Mouse (Mus musculus) cerebellum, adult 2 months (tissue): Measurements from ENCODE around the gene Aspscr1. TPM values are rescaled to one million over a fixed set of nuclear protein-coding genes. Genes with fewer than 3 reads are reported as not detected.

ENCODE experiments used
- DNase-seq, 2 experiments: peaks; one replicate each; pipeline ENCODE4 v3.0.0; 2021
- H3K27ac ChIP-seq: fragments of 200-500 bp; 2 replicates; pipeline ENCODE4 v1.5.1; 2012; ENCODE audit warnings: low read length, control low read depth, inconsistent platforms; ENCODE audit not compliant: insufficient read depth
- H3K27me3 ChIP-seq: fragments of 200-500 bp; 2 replicates; pipeline ENCODE4 v1.6.1; 2012; ENCODE audit warnings: inconsistent platforms, mild to moderate bottlenecking, low read length, moderate library complexity; ENCODE audit not compliant: control insufficient read depth, insufficient read depth
- H3K4me1 ChIP-seq: fragments of 200-500 bp; 2 replicates; pipeline ENCODE4 v1.6.1; 2011; ENCODE audit warnings: low read length; ENCODE audit not compliant: control insufficient read depth, insufficient read depth
- H3K4me3 ChIP-seq: fragments of 200-500 bp; replicated peaks from 2 replicates; pipeline ENCODE3; 2011; ENCODE audit warnings: mild to moderate bottlenecking, low read depth, low read length, control low read depth; ENCODE audit not compliant: insufficient read depth
- CTCF ChIP-seq: fragments of 200-500 bp; IDR thresholded peaks from 2 replicates; pipeline ENCODE4 v1.5.1; 2011; ENCODE audit warnings: low read depth, mild to moderate bottlenecking, control low read depth, low read length, moderate library complexity, borderline replicate concordance; ENCODE audit not compliant: insufficient read depth
- POLR2A ChIP-seq: fragments of 200-500 bp; IDR thresholded peaks from 2 replicates; pipeline ENCODE4 v1.6.1; 2011; ENCODE audit warnings: low read length, control low read depth, borderline replicate concordance; ENCODE audit not compliant: insufficient read depth
- WGBS: fragments of 180-500 bp; shearing (Covaris S2); methylation state at CpG from one replicate; pipeline ENCODE4 v1.1.7; 2018; 5-methylcytosine and 5-hydroxymethylcytosine counted together
- polyA plus RNA-seq: library from polyadenylated mRNA; depleted of rRNA; stranded (reverse); fragments of >200 nt; gene quantifications from 2 replicates; pipeline ENCODE4 v1.2.3, GENCODE M21; 2012

The Aspscr1 gene
- polyA plus RNA-seq, 1 experiment: 56.1 TPM

- TF ChIP-seq POLR2A: no peak
- WGBS: 87% methylated on average over 10 of the region's 10 CpGs
- H3K27me3 ChIP-seq: no peaks in the 10 kb centered on the region
- no peaks in the 10 kb centered on the region; the same call in 1 of the 2 replicates for H3K4me1 ChIP-seq
- H3K27ac ChIP-seq: no peak overlapping the region
- DNase-seq: no peak
- no peak overlapping the region for H3K4me3 ChIP-seq
Observed at GRCm38 (mm10) chr11:120730331-120730870, 57.6 kb downstream of the Aspscr1 start.

GRCm38 (mm10) chr11:120731395-120731794 lies 58.6 kb downstream of the Aspscr1 start:
- TF ChIP-seq POLR2A: no peak
- no peak for TF ChIP-seq CTCF
- no peak for DNase-seq
- Histone ChIP-seq H3K27ac (no peak overlapping the region), H3K4me1 (no peaks in the 10 kb centered on the region; the same call in 1 of the 2 replicates), H3K4me3 (no peak overlapping the region), H3K27me3 (no peaks in the 10 kb centered on the region)
- 100% methylated on average over 1 of the region's 1 CpGs for WGBS

GRCm38 (mm10) chr11:120731858-120732680 lies 59.3 kb downstream of the Aspscr1 start, which contains the start of gene Cbr2:
Cbr2 (minus strand) TSS chr11:120732114.
- H3K27ac ChIP-seq: no peak within 1 kb of the TSS
- WGBS: 68% methylated on average over 12 of the region's 12 CpGs
- H3K4me1 ChIP-seq: no peaks in the 10 kb centered on the region
- TF ChIP-seq POLR2A (no peak), CTCF (no peak)
- no peak within 1 kb of the TSS for H3K4me3 ChIP-seq
- no peaks in the 10 kb centered on the region for H3K27me3 ChIP-seq
- no peak for DNase-seq

GRCm38 (mm10) chr11:120733521-120733920 lies 60.7 kb downstream of the Aspscr1 start:
- TF ChIP-seq POLR2A (no peak), CTCF (no peak)
- Histone ChIP-seq H3K27ac (no peak overlapping the region), H3K27me3 (no peaks in the 10 kb centered on the region), H3K4me1 (no peaks in the 10 kb centered on the region), H3K4me3 (no peak overlapping the region)
- 38% methylated on average over 6 of the region's 6 CpGs for WGBS
- DNase-seq: no peak

GRCm38 (mm10) chr11:120736424-120736823 lies 63.7 kb downstream of the Aspscr1 start:
- TF ChIP-seq POLR2A (no peak), CTCF (no peak)

GRCm38 (mm10) chr11:120740981-120741380 lies 68.2 kb downstream of the Aspscr1 start:
- H3K27me3 ChIP-seq: no peaks in the 10 kb centered on the region
- TF ChIP-seq CTCF: no peak
- no peak for TF ChIP-seq POLR2A
- H3K27ac ChIP-seq: no peak overlapping the region
- H3K4me3 ChIP-seq: no peak overlapping the region
- WGBS: 74% methylated on average over 5 of the region's 5 CpGs
- no peaks in the 10 kb centered on the region for H3K4me1 ChIP-seq
- DNase-seq: no peak

More at GRCm38 (mm10) chr11:120736424-120736823, 63.7 kb downstream of the Aspscr1 start:
- no peak overlapping the region for H3K27ac ChIP-seq
- no peak for DNase-seq
- no peaks in the 10 kb centered on the region for H3K27me3 ChIP-seq
- no peaks in the 10 kb centered on the region for H3K4me1 ChIP-seq
- WGBS: 71% methylated on average over 6 of the region's 6 CpGs
- H3K4me3 ChIP-seq: no peak overlapping the region

GRCm38 (mm10) chr11:120744121-120744701 lies 71.4 kb downstream of the Aspscr1 start:
- no peaks in the 10 kb centered on the region for H3K4me1 ChIP-seq
- TF ChIP-seq POLR2A (no peak), CTCF (no peak)
- H3K27me3 ChIP-seq: no peaks in the 10 kb centered on the region
- no peak overlapping the region for H3K27ac ChIP-seq
- no peak overlapping the region for H3K4me3 ChIP-seq
- DNase-seq: no peak
- WGBS: 76% methylated on average over 7 of the region's 7 CpGs

- Histone ChIP-seq H3K27me3 (no peaks in the 10 kb centered on the region), H3K4me3 (no peak overlapping the region), H3K4me1 (no peaks in the 10 kb centered on the region), H3K27ac (no peak overlapping the region)
- no peak for TF ChIP-seq POLR2A
- no peak for TF ChIP-seq CTCF
- WGBS: 79% methylated on average over 4 of the region's 4 CpGs
- DNase-seq: no peak
Observed at GRCm38 (mm10) chr11:120747974-120748373, 75.2 kb downstream of the Aspscr1 start.
